Mouse (Mus musculus) lung, postnatal 0 days (tissue): ENCODE data around the gene Kcnn1.

ENCODE experiments used
- CTCF ChIP-seq: IDR thresholded peaks from 2 replicates; pipeline ENCODE4 v1.5.1; 2016; ENCODE audit warnings: antibody characterized with exemption, mild to moderate bottlenecking
- EP300 ChIP-seq: IDR thresholded peaks from 2 replicates; pipeline ENCODE4 v1.6.1; 2016; ENCODE audit warnings: antibody characterized with exemption, mild to moderate bottlenecking, control low read depth

- TF ChIP-seq EP300 (no peak), CTCF (no peak)
These were observed 27.6 kb upstream of the Kcnn1 start for GRCm38 (mm10) chr8:70890656-70891055.
